In genomic region chr10:3536361-3536760, GRCm38 (mm10) we compare ENCODE assay signal across 36 mouse cellular contexts. TPM values are rescaled to one million over a fixed set of nuclear protein-coding genes. Genes with fewer than 3 reads are reported as not detected.
DNase-seq lines count a peak whose midpoint lies in the region; ATAC-seq and TF ChIP-seq lines count a peak whose summit lies in the region.
"Had no signal": no experiment of that assay in that cellular context is flagged by ENCODE, and none has a peak within 500 bp of the region (broad histone marks: within the 10 kb centered on the region; RNA-seq: fewer than 3 reads in every experiment).

No protein-coding gene starts in this region.

- ATAC-seq in hindbrain, postnatal 0 days, result no peak
- ATAC-seq in hindbrain, embryonic 11.5 days (ENCODE audit: low FRiP score), result no peak
- no peak for ATAC-seq in midbrain, embryonic 14.5 days (ENCODE audit: low FRiP score, low TSS enrichment)
- ATAC-seq in midbrain, embryonic 15.5 days (replicated peaks), result no peak
- ATAC-seq in embryonic facial prominence, embryonic 14.5 days (ENCODE audit: low read depth), result no peak
- ATAC-seq: forebrain, embryonic 15.5 days; liver, embryonic 12.5 days; liver, postnatal 0 days had no signal

- peak; percentile 50 for DNase-seq in hindbrain, postnatal 0 days (ENCODE audit: low spot score)
- no peak for DNase-seq in hindbrain, embryonic 11.5 days (ENCODE audit: low spot score)
- DNase-seq in midbrain, embryonic 14.5 days, result peak; percentile 35
- DNase-seq in brain, embryonic 14.5 days (ENCODE audit: low read depth), result peak; percentile 40
- peak; percentile 70 for DNase-seq in embryonic facial prominence, embryonic 14.5 days (ENCODE audit: low spot score)
- DNase-seq in gastrocnemius, adult 2 months, result no peak
- no peak for DNase-seq in heart, postnatal 14 days
- DNase-seq: adrenal gland, adult 8-10 months; B cell, adult 2 months; cerebellum, adult 11 months; cerebellum, adult 9-10 months; cerebellum, postnatal 36 days; heart, postnatal 10 days; kidney, adult 18-20 months; kidney, postnatal 4 days; layer of hippocampus, adult 9-11 months; liver, postnatal 0 days; lung, postnatal 36 days; right cerebral cortex, adult 18-20 months; spleen, adult 18-20 months; thymus, postnatal 14 days had no signal

- H3K4me1 ChIP-seq in hindbrain, postnatal 0 days (ENCODE audit: insufficient read depth, low read length), result peaks cover 4% of the 10 kb centered on the region; the same call in 1 of the 2 replicates
- 0 out of 2 replicates have a peak, but pooled peaks cover 3% of the 10 kb centered on the region for H3K4me1 ChIP-seq in hindbrain, embryonic 11.5 days (replicated peaks; ENCODE audit: control insufficient read depth, insufficient read depth, low read length)
- peaks cover 6% of the 10 kb centered on the region for H3K4me1 ChIP-seq in midbrain, embryonic 14.5 days (ENCODE audit: control insufficient read depth, insufficient read depth, low read length)
- H3K4me1 ChIP-seq in midbrain, embryonic 15.5 days, result peaks cover 8% of the 10 kb centered on the region
- no peaks in the 10 kb centered on the region for H3K4me1 ChIP-seq in embryonic facial prominence, embryonic 14.5 days (ENCODE audit: control insufficient read depth, insufficient read depth, low read length)
- H3K4me1 ChIP-seq: liver, embryonic 12.5 days had no signal

- 58% methylated on average over 1 of the region's 1 CpGs for WGBS in hindbrain, postnatal 0 days
- 74% methylated on average over 1 of the region's 1 CpGs for whole genome bisulfite sequencing in hindbrain, embryonic 11.5 days
- WGBS in midbrain, embryonic 14.5 days, result 56% methylated on average over 1 of the region's 1 CpGs
- 56% methylated on average over 1 of the region's 1 CpGs for WGBS in midbrain, embryonic 15.5 days
- 50% methylated on average over 1 of the region's 1 CpGs for WGBS in embryonic facial prominence, embryonic 14.5 days

- no peak overlapping the region for H3K27ac ChIP-seq in hindbrain, postnatal 0 days
- H3K27ac ChIP-seq in hindbrain, embryonic 11.5 days (ENCODE audit: low read depth, low read length), result no peak overlapping the region
- no peak overlapping the region for H3K27ac ChIP-seq in midbrain, embryonic 14.5 days (replicated peaks; ENCODE audit: low read depth, low read length)
- H3K27ac ChIP-seq in midbrain, embryonic 15.5 days, result no peak overlapping the region
- H3K27ac ChIP-seq in embryonic facial prominence, embryonic 14.5 days (replicated peaks; ENCODE audit: low read depth, low read length), result no peak overlapping the region
- no peak overlapping the region for H3K27ac ChIP-seq in gastrocnemius, adult 2 months
- H3K27ac ChIP-seq: embryonic facial prominence, embryonic 12.5 days; forebrain, embryonic 10.5 days; forebrain, embryonic 15.5 days; heart, embryonic 13.5 days; hindbrain, embryonic 12.5 days; kidney, embryonic 15.5 days; limb, embryonic 13.5 days; liver, embryonic 12.5 days; midbrain, embryonic 12.5 days; neural tube, embryonic 13.5 days had no signal

- no peaks in the 10 kb centered on the region for H3K36me3 ChIP-seq in hindbrain, postnatal 0 days (ENCODE audit: insufficient read depth, low read length)
- no peaks in the 10 kb centered on the region for H3K36me3 ChIP-seq in hindbrain, embryonic 11.5 days (ENCODE audit: control insufficient read depth, insufficient read depth, low read length)
- H3K36me3 ChIP-seq in midbrain, embryonic 14.5 days (ENCODE audit: control insufficient read depth, insufficient read depth, low read length), result no peaks in the 10 kb centered on the region
- H3K36me3 ChIP-seq in midbrain, embryonic 15.5 days (replicated peaks), result no peaks in the 10 kb centered on the region
- H3K36me3 ChIP-seq in embryonic facial prominence, embryonic 14.5 days (ENCODE audit: control insufficient read depth, insufficient read depth, low read length), result no peaks in the 10 kb centered on the region
- H3K36me3 ChIP-seq: embryonic facial prominence, embryonic 12.5 days; forebrain, embryonic 10.5 days; forebrain, embryonic 15.5 days; heart, embryonic 13.5 days; hindbrain, embryonic 12.5 days; kidney, embryonic 15.5 days; limb, embryonic 13.5 days; liver, embryonic 12.5 days; midbrain, embryonic 12.5 days; neural tube, embryonic 13.5 days had no signal

- intact Hi-C loops in gastrocnemius, adult 2 months (cut with DNase I), result no loop called here
- intact Hi-C loops in heart, postnatal 14 days (cut with DNase I), result loop anchor here (10.0 kb wide), 1 partner anchor 808 kb away; no protein-coding TSS in a partner anchor

- H3K9ac ChIP-seq in hindbrain, postnatal 0 days (replicated peaks; ENCODE audit: low read length), result no peak overlapping the region
- H3K9ac ChIP-seq in hindbrain, embryonic 11.5 days (ENCODE audit: low read depth, low read length), result no peak overlapping the region
- H3K9ac ChIP-seq in midbrain, embryonic 14.5 days (replicated peaks; ENCODE audit: low read length), result no peak overlapping the region
- no peak overlapping the region for H3K9ac ChIP-seq in midbrain, embryonic 15.5 days
- no peak overlapping the region for H3K9ac ChIP-seq in embryonic facial prominence, embryonic 14.5 days (ENCODE audit: low read depth, low read length)
- H3K9ac ChIP-seq: embryonic facial prominence, embryonic 12.5 days; forebrain, embryonic 15.5 days; heart, embryonic 13.5 days; hindbrain, embryonic 12.5 days; kidney, embryonic 15.5 days; limb, embryonic 13.5 days; liver, embryonic 12.5 days; liver, postnatal 0 days; midbrain, embryonic 12.5 days; neural tube, embryonic 13.5 days had no signal

- TF ChIP-seq CTCF in hindbrain, postnatal 0 days (IDR thresholded peaks at IDR 0.05; ENCODE audit: low read depth), result no peak
- TF ChIP-seq CTCF in brain, embryonic 14.5 days (IDR thresholded peaks at IDR 0.05; ENCODE audit: borderline replicate concordance, extremely low read depth, insufficient read depth, insufficient read length), result no peak
- TF ChIP-seq CTCF in gastrocnemius, adult 2 months (IDR thresholded peaks at IDR 0.05), result no peak

- no peak overlapping the region for H3K4me2 ChIP-seq in hindbrain, postnatal 0 days (ENCODE audit: low read depth, low read length)
- H3K4me2 ChIP-seq in hindbrain, embryonic 11.5 days (replicated peaks; ENCODE audit: low read depth, low read length), result no peak overlapping the region
- H3K4me2 ChIP-seq in midbrain, embryonic 14.5 days (ENCODE audit: low read length), result no peak overlapping the region
- no peak overlapping the region for H3K4me2 ChIP-seq in midbrain, embryonic 15.5 days
- no peak overlapping the region for H3K4me2 ChIP-seq in embryonic facial prominence, embryonic 14.5 days (ENCODE audit: low read depth, low read length)
- H3K4me2 ChIP-seq: embryonic facial prominence, embryonic 12.5 days; forebrain, embryonic 15.5 days; heart, embryonic 13.5 days; hindbrain, embryonic 12.5 days; kidney, embryonic 15.5 days; limb, embryonic 13.5 days; liver, embryonic 12.5 days; midbrain, embryonic 12.5 days; neural tube, embryonic 13.5 days had no signal

- H3K27me3 ChIP-seq in hindbrain, postnatal 0 days (ENCODE audit: insufficient read depth, low read length), result no peaks in the 10 kb centered on the region; the same call in 1 of the 2 replicates
- no peaks in the 10 kb centered on the region for H3K27me3 ChIP-seq in hindbrain, embryonic 11.5 days (ENCODE audit: control insufficient read depth, insufficient read depth, low read length)
- peaks cover 4% of the 10 kb centered on the region; the same call in 1 of the 2 replicates for H3K27me3 ChIP-seq in midbrain, embryonic 14.5 days (ENCODE audit: control insufficient read depth, insufficient read depth, low read length)
- peaks cover 16% of the 10 kb centered on the region for H3K27me3 ChIP-seq in midbrain, embryonic 15.5 days (replicated peaks)
- peaks cover 5% of the 10 kb centered on the region; the same call in 1 of the 2 replicates for H3K27me3 ChIP-seq in embryonic facial prominence, embryonic 14.5 days (replicated peaks; ENCODE audit: control insufficient read depth, insufficient read depth, low read length)
- H3K27me3 ChIP-seq: forebrain, embryonic 15.5 days; liver, embryonic 12.5 days had no signal

- no peak overlapping the region for H3K4me3 ChIP-seq in hindbrain, postnatal 0 days (ENCODE audit: low read length)
- H3K4me3 ChIP-seq in hindbrain, embryonic 11.5 days (ENCODE audit: low read depth, low read length), result no peak overlapping the region
- no peak overlapping the region for H3K4me3 ChIP-seq in midbrain, embryonic 14.5 days (replicated peaks; ENCODE audit: low read depth, low read length)
- no peak overlapping the region for H3K4me3 ChIP-seq in midbrain, embryonic 15.5 days
- no peak overlapping the region for H3K4me3 ChIP-seq in embryonic facial prominence, embryonic 14.5 days (ENCODE audit: low read depth, low read length)
- no peak overlapping the region for H3K4me3 ChIP-seq in gastrocnemius, adult 2 months
- H3K4me3 ChIP-seq: embryonic facial prominence, embryonic 12.5 days; forebrain, embryonic 10.5 days; forebrain, embryonic 15.5 days; heart, embryonic 13.5 days; hindbrain, embryonic 12.5 days; kidney, embryonic 15.5 days; limb, embryonic 13.5 days; liver, embryonic 12.5 days; midbrain, embryonic 12.5 days; myocyte; neural tube, embryonic 13.5 days had no signal

- no peak for TF ChIP-seq POLR2A in brain, embryonic 14.5 days (IDR thresholded peaks at IDR 0.05; ENCODE audit: borderline replicate concordance, extremely low read depth, insufficient read depth, insufficient read length, poor library complexity, severe bottlenecking)

- H3K9me3 ChIP-seq in hindbrain, postnatal 0 days (ENCODE audit: low read length), result no peaks in the 10 kb centered on the region
- H3K9me3 ChIP-seq in hindbrain, embryonic 11.5 days (ENCODE audit: control insufficient read depth, low read length), result no peaks in the 10 kb centered on the region
- H3K9me3 ChIP-seq in midbrain, embryonic 14.5 days (ENCODE audit: control insufficient read depth, low read length), result no peaks in the 10 kb centered on the region
- H3K9me3 ChIP-seq in midbrain, embryonic 15.5 days, result no peaks in the 10 kb centered on the region
- no peaks in the 10 kb centered on the region for H3K9me3 ChIP-seq in embryonic facial prominence, embryonic 14.5 days (ENCODE audit: control insufficient read depth, low read length)
- H3K9me3 ChIP-seq: embryonic facial prominence, embryonic 12.5 days; forebrain, embryonic 10.5 days; forebrain, embryonic 15.5 days; heart, embryonic 13.5 days; hindbrain, embryonic 12.5 days; kidney, embryonic 15.5 days; limb, embryonic 13.5 days; liver, embryonic 12.5 days; midbrain, embryonic 12.5 days; neural tube, embryonic 13.5 days had no signal

RNA-seq across cellular contexts. Expression of gene Iyd, which starts 3.7 kb away (rescaled TPM):
- 0.32 and 0.47 TPM in 2 replicates for total RNA-seq in hindbrain, postnatal 0 days (2014; rRNA removed)
- 0.76 and 0.81 TPM in 2 replicates for polyA plus RNA-seq in hindbrain, postnatal 0 days (2015; fragmentation: Nextera tagmentation; extraction: Ambion mirVana)
- polyA plus RNA-seq in hindbrain, embryonic 11.5 days (2014; fragmentation: Nextera tagmentation; extraction: Ambion mirVana), result 0.10 TPM in 1 of 2 replicates, not detected in the other
- 0.51 and 0.63 TPM in 2 replicates for polyA plus RNA-seq in midbrain, embryonic 14.5 days (2014; fragmentation: Nextera tagmentation; extraction: Ambion mirVana)
- polyA plus RNA-seq in midbrain, embryonic 15.5 days (2015; fragmentation: Nextera tagmentation; extraction: Ambion mirVana), result 0.28 and 0.45 TPM in 2 replicates
- 0.20 and 0.30 TPM in 2 replicates for polyA plus RNA-seq in brain, embryonic 14.5 days (2012; rRNA removed)
- 2.1 and 2.4 TPM in 2 replicates for polyA plus RNA-seq in embryonic facial prominence, embryonic 14.5 days (2014; fragmentation: Nextera tagmentation; extraction: Ambion mirVana)
- total RNA-seq in gastrocnemius, adult 2 months (2021), result not detected
- total RNA-seq in heart, postnatal 14 days (2021), result under 1 TPM; 0.15 to 0.29 TPM
- total RNA-seq: gastrocnemius, adult 8-10 months; heart, adult 8-10 months; megakaryocyte, adult 5-6 weeks had no signal
- polyA plus RNA-seq: forebrain, embryonic 10.5 days; hindbrain, embryonic 12.5 days; myocyte had no signal

Comparison
In these comparisons a context has a peak if more than half of its experiments do, and no peak if none do; other contexts are left out.
1. DNase-seq: peak in hindbrain, postnatal 0 days (single experiment), midbrain, embryonic 14.5 days (single experiment), brain, embryonic 14.5 days (single experiment) and embryonic facial prominence, embryonic 14.5 days (single experiment); none in hindbrain, embryonic 11.5 days (single experiment), gastrocnemius, adult 2 months (single experiment) and heart, postnatal 14 days (0 of 2).